Mouse (Mus musculus): ENCODE data around the gene Sbf2.

DNA sequence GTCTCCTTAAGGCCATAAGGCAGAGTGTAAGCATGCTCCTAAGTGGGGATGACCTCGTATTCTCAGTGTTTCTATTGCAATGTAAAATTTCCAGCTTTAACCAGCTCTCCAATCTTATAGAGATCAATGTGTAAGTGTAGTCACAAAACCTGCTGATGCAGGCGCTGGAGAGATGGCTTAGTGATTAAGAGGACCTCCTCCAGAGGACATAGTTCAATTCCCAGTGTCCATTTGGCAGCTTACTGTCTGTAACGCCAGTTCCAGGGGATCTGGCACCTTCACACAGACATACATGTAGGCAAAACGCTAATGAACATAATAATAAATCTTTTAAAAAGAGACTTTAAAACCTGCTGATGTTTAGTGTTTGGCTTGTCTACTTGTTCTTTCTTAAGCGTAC, 200.4 kb downstream of the Sbf2 start:
- no peak for TF ChIP-seq CTCF (IDR thresholded peaks at IDR 0.05; ENCODE audit: extremely low read depth, insufficient read depth, insufficient read length, insufficient replicate concordance)
- TF ChIP-seq POLR2A (IDR thresholded peaks at IDR 0.05; ENCODE audit: low read depth, low read length) = no peak

Data from spleen, adult 2 months (tissue).